Mouse (Mus musculus): Measurements from ENCODE around the gene Hrct1.

Gene Hrct1

GRCm38 (mm10) chr4:43727718-43728575, 959 bp downstream of the Hrct1 start:
- DNase-seq (ENCODE audit: low spot score in 2 of 2): no peak

GRCm38 (mm10) chr4:43728576-43728954, 1.6 kb downstream of the Hrct1 start:
- no peak for DNase-seq (ENCODE audit: low spot score in 2 of 2)

DNA sequence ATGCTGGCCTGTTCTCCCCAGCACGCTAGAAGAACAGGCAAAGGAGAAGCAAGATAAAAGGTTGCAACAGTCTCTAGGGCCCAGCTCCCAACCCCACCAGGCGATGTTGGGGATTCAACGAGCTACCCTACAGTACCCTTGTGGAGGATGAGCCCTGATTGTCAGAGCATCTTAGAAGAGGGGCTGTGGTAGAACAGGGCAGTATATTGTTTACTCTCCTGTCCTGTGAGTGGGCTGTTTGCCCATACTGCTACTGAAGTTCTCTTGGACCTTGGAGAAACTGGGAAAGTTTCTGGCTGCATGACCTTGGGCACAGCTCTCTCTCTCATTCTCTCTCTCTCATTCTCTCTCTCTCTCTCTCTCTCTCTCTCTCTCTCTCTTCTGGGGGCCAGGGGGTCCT, 2.1 kb downstream of the Hrct1 start:
- no peak for DNase-seq (ENCODE audit: low spot score in 2 of 2)

- no peak for DNase-seq (ENCODE audit: low spot score in 2 of 2)
Measured at GRCm38 (mm10) chr4:43729794-43730550, 3.0 kb downstream of the Hrct1 start, which contains the start of gene Spaar. Gene Spaar, plus strand, starts transcription at chr4:43730034.

DNA sequence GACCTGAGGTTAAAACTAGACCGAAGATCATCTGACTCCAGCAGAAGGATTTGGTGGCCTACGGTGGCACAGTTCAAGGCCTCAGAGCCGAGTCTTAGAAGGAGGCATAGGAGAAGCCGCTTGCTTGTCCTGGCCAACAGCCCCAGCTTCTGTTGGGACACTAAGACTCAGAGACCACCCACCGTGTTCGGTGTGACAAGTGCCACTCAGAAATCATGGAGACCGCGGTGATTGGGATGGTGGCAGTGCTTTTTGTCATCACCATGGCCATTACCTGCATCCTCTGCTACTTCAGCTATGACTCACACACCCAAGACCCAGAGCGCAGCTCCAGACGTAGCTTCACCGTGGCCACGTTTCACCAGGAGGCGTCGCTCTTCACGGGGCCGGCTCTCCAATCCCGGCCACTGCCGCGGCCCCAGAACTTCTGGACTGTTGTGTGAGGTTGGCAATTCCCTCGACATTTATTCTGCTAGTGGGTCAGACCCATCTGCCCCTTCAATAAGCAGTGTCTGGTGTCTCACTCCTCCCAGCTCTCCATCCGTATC, 3.8 kb downstream of the Hrct1 start:
- DNase-seq (ENCODE audit: low spot score in 2 of 2): no peak

- DNase-seq (ENCODE audit: low spot score in 2 of 2): no peak
Measured at GRCm38 (mm10) chr4:43732171-43732570, 5.2 kb downstream of the Hrct1 start.

GRCm38 (mm10) chr4:43733186-43733585, 6.2 kb downstream of the Hrct1 start:
- DNase-seq (ENCODE audit: low spot score in 2 of 2): no peak

DNA sequence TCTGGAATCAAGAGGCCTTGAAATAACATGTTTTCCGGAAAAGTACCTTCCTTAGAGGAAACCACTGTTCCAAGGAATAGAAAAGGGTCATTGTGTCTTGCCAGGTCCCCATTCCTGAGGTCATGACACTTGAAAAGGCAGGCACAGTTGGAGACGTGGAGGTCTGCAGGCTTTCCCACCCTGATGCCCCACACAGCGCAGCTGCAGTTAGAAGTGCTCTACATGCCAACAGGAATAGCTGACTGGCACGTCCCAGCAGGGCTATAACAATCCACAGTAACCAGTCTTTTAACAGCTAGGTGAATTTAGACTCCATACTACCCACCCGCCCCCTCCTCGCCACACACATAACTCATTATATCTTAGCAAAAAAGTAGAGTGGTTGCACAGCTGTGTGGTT, 10.2 kb downstream of the Hrct1 start:
- DNase-seq (ENCODE audit: low spot score in 2 of 2): no peak

DNA sequence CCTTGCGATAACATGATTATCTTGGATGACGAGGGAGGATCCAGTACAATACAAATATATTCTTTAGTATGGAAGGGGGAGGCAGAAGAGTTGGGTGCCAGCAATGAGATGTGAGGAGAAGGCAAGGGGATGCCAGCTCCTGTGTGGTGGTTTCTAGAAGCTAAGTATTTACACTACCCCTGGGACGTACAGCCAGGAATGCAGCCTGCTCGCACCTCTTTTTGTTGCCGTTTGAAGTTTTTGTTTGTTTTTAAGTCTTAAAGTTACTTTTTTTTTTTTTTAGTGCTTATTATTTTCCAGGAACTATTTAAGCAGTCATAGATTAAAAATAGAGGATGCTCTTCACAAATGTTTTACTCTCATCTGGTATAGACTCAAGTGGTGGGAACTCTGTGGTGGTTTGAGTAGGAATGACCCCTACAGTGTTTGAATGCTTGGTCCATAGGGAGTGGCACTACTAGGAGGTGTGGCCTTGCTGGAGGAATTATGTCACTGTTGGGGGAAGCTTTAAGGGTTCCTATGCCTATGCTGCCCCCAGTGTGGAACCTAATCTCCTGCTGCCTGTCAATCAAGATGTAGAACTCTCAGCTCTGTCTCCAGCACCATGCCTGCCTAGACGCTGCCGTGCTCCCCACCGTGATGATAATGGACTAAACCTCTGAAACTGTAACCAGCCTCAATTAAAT, 12.1 kb downstream of the Hrct1 start:
- DNase-seq (ENCODE audit: low spot score in 2 of 2): no peak

DNA sequence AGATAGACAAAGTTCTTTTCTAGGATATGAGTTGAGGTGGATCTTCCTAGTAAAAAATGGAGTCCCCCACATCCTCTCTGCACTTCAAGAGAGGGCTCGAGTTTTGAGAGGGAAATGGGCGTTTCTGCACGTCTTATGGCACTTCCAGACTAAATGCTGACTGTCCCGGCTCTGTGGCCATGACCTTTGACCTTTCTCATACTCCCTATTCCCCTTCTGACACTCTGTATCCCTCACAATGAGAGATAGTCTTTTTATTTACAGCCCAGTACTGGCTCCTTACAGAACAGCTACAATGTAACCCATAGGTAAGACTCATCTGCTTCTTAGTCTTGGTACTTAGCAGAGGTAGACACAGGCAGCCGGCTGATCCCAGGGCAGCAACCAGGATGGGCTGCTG, 14.5 kb downstream of the Hrct1 start:
- DNase-seq (ENCODE audit: low spot score in 2 of 2): no peak

GRCm38 (mm10) chr4:43742637-43743036, 15.6 kb downstream of the Hrct1 start:
- no peak for DNase-seq (ENCODE audit: low spot score in 2 of 2)

- no peak for DNase-seq (ENCODE audit: low spot score in 2 of 2)
Measured at GRCm38 (mm10) chr4:43743099-43743498, 16.1 kb downstream of the Hrct1 start.

GRCm38 (mm10) chr4:43745187-43745586, 18.2 kb downstream of the Hrct1 start:
- no peak for DNase-seq (ENCODE audit: low spot score in 2 of 2)

GRCm38 (mm10) chr4:43757213-43757612, 30.2 kb downstream of the Hrct1 start:
- no peak for DNase-seq (ENCODE audit: low spot score in 2 of 2)

DNA sequence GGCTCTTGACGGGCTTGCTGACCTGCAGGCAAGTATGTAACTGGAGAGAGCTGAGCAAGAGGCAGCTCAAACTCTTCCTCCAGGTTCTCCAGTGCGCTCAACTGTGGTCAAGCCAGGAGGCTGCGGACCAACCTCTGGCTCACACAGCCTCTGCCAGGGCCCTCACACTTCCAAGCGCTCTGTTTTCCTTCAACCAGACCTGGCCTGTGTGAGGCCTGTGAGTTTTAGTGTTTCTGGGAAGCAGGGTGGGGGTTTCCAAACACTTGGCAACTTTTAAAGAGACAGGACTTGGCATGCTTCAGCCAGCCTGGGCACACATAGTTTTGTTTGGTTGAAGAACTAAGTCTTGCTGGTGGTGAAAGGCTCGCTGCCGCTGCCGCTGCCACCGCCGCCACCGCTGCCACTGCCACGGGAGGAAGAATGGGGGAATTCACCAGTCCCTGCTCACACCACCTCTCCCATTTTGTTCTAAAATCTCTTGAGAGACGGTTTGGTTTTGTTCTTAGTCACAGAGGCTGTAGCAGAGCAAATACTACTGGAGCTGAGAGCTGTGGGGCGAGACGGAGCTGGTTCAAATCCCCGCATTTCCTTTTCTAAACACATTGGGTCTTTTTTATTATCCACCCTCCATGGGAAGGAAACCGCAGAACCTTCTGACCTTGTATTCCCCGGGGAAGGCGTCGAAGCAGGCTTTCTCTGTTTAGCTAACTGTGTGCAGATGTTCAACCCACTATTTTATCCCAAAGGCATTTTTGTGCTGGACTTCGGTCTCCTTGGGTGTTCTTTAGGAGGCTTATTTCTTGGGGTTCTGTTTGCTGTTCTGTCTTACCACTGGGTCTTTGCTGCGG, 32.8 kb downstream of the Hrct1 start:
- peak in 1 of 2 experiments; percentile 8 for DNase-seq (ENCODE audit: low spot score in 2 of 2)

- peak in 1 of 2 experiments; percentile 22 for DNase-seq (ENCODE audit: low spot score in 2 of 2)
Measured at GRCm38 (mm10) chr4:43760460-43760859, 33.5 kb downstream of the Hrct1 start.

DNA sequence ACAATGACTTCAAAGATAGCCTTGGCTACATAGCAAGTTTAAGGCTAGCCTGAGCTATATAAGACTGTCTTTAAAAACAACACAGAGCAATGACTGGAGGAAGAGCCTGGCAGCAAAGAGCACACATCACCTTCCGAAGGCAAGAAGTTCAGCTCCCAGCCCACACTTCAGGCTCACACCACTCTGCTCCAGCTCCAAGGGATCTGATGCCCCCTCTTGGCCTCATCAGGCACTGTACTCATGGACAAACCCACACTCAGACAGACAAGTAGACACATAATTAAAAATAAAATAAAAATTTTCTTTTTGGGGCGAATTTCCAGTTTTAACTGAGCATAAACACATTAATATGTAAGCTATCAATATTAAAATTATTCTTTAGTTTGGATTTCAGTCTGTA, 34.3 kb downstream of the Hrct1 start:
- no peak for DNase-seq (ENCODE audit: low spot score in 2 of 2)

- peak in 1 of 2 experiments; percentile 46 for DNase-seq (ENCODE audit: low spot score in 2 of 2)
Measured at GRCm38 (mm10) chr4:43763410-43763809, 36.4 kb downstream of the Hrct1 start.

DNA sequence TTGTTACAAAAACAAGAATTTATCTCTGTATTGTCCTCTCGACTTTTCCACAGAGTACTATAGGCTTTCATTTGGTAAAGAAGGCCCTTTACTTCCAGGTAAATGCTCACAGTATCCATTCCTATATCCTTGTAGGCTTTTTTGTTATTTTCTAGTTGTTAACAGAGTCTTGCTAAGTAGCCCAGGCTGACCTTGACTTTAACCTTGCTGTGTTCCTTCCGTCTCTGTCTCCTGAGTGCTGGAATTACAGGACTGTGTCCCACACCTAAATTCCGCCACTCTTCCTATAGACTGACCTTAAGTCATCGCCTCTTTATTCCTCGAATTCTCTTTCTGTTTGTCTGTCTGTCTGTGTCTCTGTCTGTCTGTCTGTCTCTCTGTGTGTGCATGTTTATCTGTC, 41.4 kb downstream of the Hrct1 start:
- no peak for DNase-seq (ENCODE audit: low spot score in 2 of 2)

- DNase-seq (ENCODE audit: low spot score in 2 of 2): no peak
Measured at GRCm38 (mm10) chr4:43769374-43769773, 42.4 kb downstream of the Hrct1 start.

- no peak for DNase-seq (ENCODE audit: low spot score in 2 of 2)
Measured at GRCm38 (mm10) chr4:43770909-43771308, 43.9 kb downstream of the Hrct1 start, which contains the start of gene Olfr159. Gene Olfr159, minus strand, starts transcription at chr4:43771009.
